Mouse (Mus musculus) left cerebral cortex, adult 11 months (tissue): ENCODE results near the gene Nodal.

Experiments used
- DNase-seq: peaks from one replicate; pipeline ENCODE4 v3.0.0; 2022; ENCODE audit warnings: low spot score

Gene Nodal

GRCm38 (mm10) chr10:61398125-61398524, 19.6 kb upstream of the Nodal start:
- no peak for DNase-seq

- peak; percentile 36 for DNase-seq
Measured at GRCm38 (mm10) chr10:61399156-61399734, 18.5 kb upstream of the Nodal start.

- DNase-seq, result no peak
Measured at GRCm38 (mm10) chr10:61400407-61400806, 17.4 kb upstream of the Nodal start.

DNA sequence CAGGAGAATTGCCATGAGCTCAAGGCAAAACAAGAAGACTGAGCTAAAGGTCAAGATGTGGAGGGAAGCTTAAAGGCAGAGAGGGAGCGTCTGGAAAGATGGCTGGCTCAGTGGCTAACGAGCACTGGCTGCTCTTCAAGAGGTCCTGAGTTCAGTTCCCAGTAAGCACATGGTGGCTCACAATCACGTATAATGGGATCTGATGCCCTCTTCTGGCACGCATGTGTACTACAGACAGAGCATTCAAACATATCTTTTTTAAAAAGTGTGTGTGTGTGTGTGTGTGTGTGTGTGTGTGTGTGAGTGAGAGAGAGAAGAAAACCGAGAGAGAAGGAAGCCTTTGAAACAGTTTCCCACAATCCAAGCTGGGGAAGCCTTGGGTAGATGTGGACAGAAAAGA, 15.3 kb upstream of the Nodal start:
- no peak for DNase-seq

GRCm38 (mm10) chr10:61402911-61403310, 14.9 kb upstream of the Nodal start:
- no peak for DNase-seq

GRCm38 (mm10) chr10:61405958-61406357, 11.8 kb upstream of the Nodal start:
- DNase-seq, result no peak

DNA sequence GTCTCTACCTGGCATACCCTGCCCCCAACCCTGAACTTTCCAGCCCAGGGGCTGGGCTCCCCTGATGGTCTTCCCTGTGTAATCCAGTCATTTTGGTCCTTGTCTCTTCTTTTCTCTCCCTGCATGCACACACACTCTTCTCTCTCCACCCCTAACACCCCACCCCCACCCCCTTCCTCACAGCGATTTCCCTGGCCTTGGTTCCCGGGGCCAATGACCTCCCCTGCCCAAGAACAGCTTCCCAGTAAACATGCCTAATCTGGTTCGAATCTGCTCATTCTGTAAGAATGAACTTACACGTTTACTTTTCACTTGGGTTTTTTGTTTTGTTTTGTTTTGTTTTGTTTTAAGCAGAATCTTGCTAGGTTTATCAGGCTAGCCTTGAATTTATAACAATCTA, 8.0 kb upstream of the Nodal start:
- no peak for DNase-seq

- DNase-seq, result no peak
Measured at GRCm38 (mm10) chr10:61410193-61410592, 7.6 kb upstream of the Nodal start.

GRCm38 (mm10) chr10:61412910-61413625, 4.7 kb upstream of the Nodal start:
- no peak for DNase-seq

DNA sequence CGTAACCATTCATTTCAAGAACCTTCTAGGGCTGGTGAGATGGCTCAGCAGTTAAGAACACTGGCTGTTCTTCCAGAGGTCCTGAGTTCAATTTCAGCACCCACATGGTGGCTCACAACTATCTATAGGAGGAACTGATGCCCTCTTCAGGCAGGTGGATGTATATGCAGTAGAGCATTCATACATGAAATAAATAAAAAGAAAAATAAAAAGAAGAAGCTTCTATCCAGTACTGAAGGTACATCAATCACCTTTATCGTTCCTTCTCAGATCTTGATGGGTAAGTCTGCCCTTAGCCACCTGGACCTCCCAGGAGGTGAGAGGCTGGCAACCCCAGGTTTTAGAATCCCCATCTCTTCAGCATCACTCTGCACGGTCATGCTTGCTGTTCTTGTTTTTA, 2.5 kb upstream of the Nodal start:
- DNase-seq, result no peak

GRCm38 (mm10) chr10:61415890-61416289, 1.9 kb upstream of the Nodal start:
- DNase-seq, result no peak

- no peak for DNase-seq
Measured at GRCm38 (mm10) chr10:61416561-61416960, 1.2 kb upstream of the Nodal start.

GRCm38 (mm10) chr10:61417046-61417445, 726 bp upstream of the Nodal start:
- no peak for DNase-seq

GRCm38 (mm10) chr10:61418131-61418900, 544 bp downstream of the Nodal start:
- DNase-seq, result no peak

GRCm38 (mm10) chr10:61419146-61419545, 1.4 kb downstream of the Nodal start:
- no peak for DNase-seq

- DNase-seq, result no peak
Measured at GRCm38 (mm10) chr10:61420011-61420410, 2.2 kb downstream of the Nodal start.

- no peak for DNase-seq
Measured at GRCm38 (mm10) chr10:61422861-61423260, 5.1 kb downstream of the Nodal start.

GRCm38 (mm10) chr10:61423289-61423688, 5.5 kb downstream of the Nodal start:
- no peak for DNase-seq

DNA sequence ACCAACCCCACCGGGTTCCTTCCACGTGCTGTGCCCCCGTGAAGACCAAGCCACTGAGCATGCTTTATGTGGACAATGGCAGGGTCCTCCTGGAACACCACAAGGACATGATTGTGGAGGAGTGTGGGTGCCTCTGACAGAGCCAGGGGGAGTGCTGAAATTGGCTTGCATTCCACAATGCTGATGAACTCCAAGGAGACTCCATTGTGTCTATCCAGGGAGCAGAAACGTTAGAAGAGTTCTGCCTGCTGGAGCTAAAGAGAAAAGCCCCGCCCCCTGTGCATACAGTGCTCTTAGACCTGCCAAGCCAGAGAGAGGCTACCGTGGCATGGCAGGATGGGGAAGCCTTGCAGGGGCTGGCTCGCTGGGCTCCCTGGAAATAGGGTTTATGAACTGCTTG, 6.7 kb downstream of the Nodal start:
- DNase-seq, result no peak

- DNase-seq, result no peak
Measured at GRCm38 (mm10) chr10:61425047-61425446, 7.3 kb downstream of the Nodal start.

GRCm38 (mm10) chr10:61426251-61426757, 8.5 kb downstream of the Nodal start:
- DNase-seq, result no peak

- DNase-seq, result no peak
Measured at GRCm38 (mm10) chr10:61427951-61428350, 10.2 kb downstream of the Nodal start.

GRCm38 (mm10) chr10:61428416-61428815, 10.6 kb downstream of the Nodal start:
- no peak for DNase-seq
